Mouse (Mus musculus): ENCODE measurements around the gene Scn11a.

- TF ChIP-seq CTCF (IDR thresholded peaks at IDR 0.05; ENCODE audit: borderline replicate concordance, insufficient read depth, low read depth, low read length) (no peak), POLR2A (IDR thresholded peaks at IDR 0.05; ENCODE audit: borderline replicate concordance, insufficient read depth, low read length) (no peak)
Measured at GRCm38 (mm10) chr9:119849214-119849613, 24.0 kb upstream of the Scn11a start.

Measured in cerebellum, adult 2 months (tissue).